Mouse (Mus musculus) embryonic fibroblast, embryonic 13.5 days (primary cell): Measurements from ENCODE around the gene Nectin1. TPM values are rescaled to one million over a fixed set of nuclear protein-coding genes. Genes with fewer than 3 reads are reported as not detected.

Experiments
- H3K27ac ChIP-seq: 2 replicates; pipeline ENCODE4 v1.5.1; 2012; ENCODE audit warnings: low read length, control low read depth, inconsistent platforms; ENCODE audit not compliant: insufficient read depth
- H3K4me1 ChIP-seq: 2 replicates; pipeline ENCODE4 v1.6.1; 2011; ENCODE audit warnings: low read length; ENCODE audit not compliant: control insufficient read depth, insufficient read depth
- H3K4me3 ChIP-seq: 2 replicates; pipeline ENCODE4 v1.5.1; 2011; ENCODE audit warnings: mild to moderate bottlenecking, control low read depth, low read length; ENCODE audit not compliant: insufficient read depth
- CTCF ChIP-seq: IDR thresholded peaks from 2 replicates; pipeline ENCODE4 v1.5.1; 2011; ENCODE audit warnings: mild to moderate bottlenecking, control low read depth, low read length, moderate library complexity, borderline replicate concordance; ENCODE audit not compliant: insufficient read depth
- POLR2A ChIP-seq: IDR thresholded peaks from 2 replicates; pipeline ENCODE4 v1.6.1; 2011; ENCODE audit warnings: low read depth, mild to moderate bottlenecking, control low read depth, low read length, moderate library complexity
- polyA plus RNA-seq: library from polyadenylated mRNA; stranded (reverse); fragments of >200 nt; gene quantifications from 2 replicates; pipeline ENCODE4 v1.2.4, GENCODE M21; 2011; ENCODE audit warnings: low read depth; ENCODE audit not compliant: missing spikeins, insufficient read length

Nectin1 gene
- 13.2 and 25.8 TPM in 2 replicates for polyA plus RNA-seq

DNA sequence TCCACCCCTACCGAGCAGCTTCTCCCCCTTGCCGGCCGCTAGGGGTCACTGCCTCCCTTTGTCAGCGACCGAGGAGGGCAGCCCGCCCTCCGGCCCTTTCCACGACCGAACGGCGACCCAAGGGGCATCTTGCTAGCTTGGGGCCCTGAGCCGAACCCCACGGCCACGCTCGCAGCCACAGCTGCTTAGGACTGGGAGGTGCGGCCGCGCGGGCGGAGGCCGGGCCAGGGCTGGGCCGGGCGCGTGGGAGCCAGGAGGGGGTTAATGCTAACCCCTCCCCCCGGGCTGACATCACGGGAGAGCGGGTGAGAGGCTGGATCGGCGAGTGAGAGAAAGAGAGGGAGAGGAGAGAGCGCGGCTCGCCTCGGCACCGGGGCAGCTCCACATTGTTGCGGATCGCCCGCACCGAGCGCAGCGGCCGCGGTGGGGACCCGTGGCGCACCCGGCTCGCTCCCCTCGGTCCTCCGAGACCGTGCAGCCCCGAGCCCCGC, at the start of gene Nectin1:
Gene Nectin1, plus strand, starts transcription at position 338 of the 491 bp plus-strand sequence.
- TF ChIP-seq CTCF (peak; percentile 44; the same call in 1 of the 2 replicates), POLR2A (peak; percentile 97)
- H3K4me3 ChIP-seq, result peak within 1 kb of the TSS; percentile 64
- H3K4me1 ChIP-seq, result no peaks in the 10 kb centered on the region

DNA sequence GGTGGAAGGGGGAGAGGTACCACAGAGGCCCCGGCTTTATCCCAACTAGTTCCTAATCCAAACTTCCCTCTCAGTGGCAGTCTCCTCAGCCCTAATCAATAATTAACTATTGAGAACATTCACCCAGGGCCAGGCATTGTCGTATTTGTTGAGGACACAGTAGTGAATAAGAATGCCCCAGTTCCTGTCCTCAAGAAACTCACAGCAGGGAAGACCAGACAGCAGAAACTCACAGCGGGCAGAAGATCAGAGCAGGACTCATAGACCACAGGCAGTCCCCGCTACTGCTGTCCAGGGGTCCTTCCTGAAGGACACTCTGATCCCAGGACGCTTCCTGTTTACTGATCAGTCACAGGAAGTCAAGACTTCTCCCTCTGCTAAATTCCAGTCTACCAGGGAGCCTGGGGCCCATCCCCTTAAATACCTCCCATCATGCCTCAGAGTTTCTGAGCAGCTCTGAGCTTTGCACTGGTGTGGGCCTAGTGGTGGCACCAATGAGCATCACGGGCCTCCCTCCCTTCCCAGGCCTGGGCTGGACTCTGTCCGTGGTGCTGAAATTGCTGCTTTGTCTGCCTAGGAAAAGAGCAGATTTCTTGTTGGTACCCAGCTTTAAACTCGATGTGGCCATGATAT, 45.6 kb upstream of the Nectin1 start:
- no peak overlapping the region for H3K4me3 ChIP-seq

More for the DNA sequence above, at the start of gene Nectin1:
- peak within 1 kb of the TSS; percentile 74 for H3K27ac ChIP-seq

DNA sequence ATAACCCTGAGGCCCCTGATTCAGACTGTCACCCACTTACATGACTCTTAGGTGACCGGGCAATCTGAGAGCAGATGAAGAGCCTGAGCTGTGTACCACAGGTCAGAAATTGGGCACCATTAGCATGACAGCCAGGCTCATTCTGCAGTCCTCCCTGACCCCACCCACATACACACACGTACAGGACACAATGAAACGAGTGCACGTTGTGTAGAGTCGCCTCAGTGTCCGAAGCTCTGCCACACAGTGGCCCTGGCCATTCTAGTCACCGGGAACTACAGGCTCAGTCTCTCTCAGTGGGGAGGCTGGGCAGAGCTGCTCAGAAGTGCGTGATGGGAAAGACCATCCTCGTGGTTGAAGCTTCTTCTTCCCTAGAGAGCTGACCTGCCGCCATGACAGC, 44.9 kb upstream of the Nectin1 start:
- H3K4me3 ChIP-seq, result no peak overlapping the region
- no peaks in the 10 kb centered on the region for H3K4me1 ChIP-seq
- TF ChIP-seq CTCF, result no peak
- TF ChIP-seq POLR2A, result no peak
- H3K27ac ChIP-seq, result no peak overlapping the region

More for the DNA sequence above, 45.6 kb upstream of the Nectin1 start:
- Histone ChIP-seq H3K27ac (no peak overlapping the region), H3K4me1 (no peaks in the 10 kb centered on the region)
- TF ChIP-seq POLR2A (no peak), CTCF (peak; percentile 26; the same call in 1 of the 2 replicates)

DNA sequence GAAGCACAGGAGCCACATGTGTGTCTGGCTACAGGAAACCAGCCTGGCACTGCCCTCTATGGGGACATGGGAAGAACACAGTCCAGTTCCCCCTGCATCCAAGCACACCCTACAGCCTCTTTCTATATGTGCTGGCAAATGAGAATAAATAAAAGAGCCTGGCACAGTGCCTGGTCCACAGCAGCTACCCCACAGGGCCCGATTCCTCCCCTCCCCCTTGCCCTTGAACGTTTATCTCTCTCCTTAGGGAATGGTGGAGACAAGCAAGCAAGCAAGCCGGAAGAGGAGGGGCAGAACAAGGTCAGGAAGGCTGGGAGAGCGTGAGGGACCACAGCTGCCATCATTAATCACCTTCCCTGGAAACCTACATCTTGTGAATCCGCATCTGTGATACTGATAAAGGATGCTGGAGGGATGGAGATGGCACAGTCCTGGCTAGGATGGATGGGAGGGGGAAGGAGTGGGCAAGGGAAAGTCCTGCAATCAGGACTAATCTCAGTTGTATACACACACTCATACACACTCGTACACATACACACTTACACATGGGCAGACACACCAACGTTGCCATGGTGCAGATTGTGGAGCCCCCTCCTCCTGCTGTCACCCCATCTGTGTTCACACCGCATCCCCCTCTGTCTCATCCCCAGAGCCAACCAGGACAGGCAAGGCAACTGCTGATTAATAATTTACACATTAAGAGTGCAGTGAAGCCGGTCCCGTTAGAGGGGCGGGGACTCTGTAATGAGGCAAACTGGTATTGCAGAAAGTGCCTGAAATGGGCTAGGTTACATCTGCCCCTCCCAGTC, 44.2 kb upstream of the Nectin1 start:
- Histone ChIP-seq H3K4me3 (no peak overlapping the region), H3K4me1 (no peaks in the 10 kb centered on the region), H3K27ac (no peak overlapping the region)
- no peak for TF ChIP-seq POLR2A
- TF ChIP-seq CTCF, result no peak

DNA sequence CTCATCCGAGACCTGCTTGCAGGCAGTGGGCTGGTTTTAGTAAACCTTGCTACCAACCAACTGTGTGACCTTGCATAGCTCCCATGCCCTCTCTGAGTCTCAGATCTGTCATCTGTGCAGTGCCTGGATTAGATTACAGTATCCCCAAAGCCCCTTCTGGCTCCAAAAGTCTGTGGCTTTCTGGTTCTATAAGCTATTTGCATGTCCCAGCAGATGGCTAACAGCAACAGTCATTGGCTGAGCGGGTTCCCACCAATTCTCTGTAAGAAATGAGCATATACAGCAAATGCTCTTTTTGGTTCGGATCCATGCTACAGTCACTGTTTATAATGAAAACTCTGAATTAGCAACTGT, 43.6 kb upstream of the Nectin1 start:
- H3K4me3 ChIP-seq, result no peak overlapping the region
- no peaks in the 10 kb centered on the region for H3K4me1 ChIP-seq
- no peak overlapping the region for H3K27ac ChIP-seq
- TF ChIP-seq POLR2A (no peak), CTCF (no peak)

DNA sequence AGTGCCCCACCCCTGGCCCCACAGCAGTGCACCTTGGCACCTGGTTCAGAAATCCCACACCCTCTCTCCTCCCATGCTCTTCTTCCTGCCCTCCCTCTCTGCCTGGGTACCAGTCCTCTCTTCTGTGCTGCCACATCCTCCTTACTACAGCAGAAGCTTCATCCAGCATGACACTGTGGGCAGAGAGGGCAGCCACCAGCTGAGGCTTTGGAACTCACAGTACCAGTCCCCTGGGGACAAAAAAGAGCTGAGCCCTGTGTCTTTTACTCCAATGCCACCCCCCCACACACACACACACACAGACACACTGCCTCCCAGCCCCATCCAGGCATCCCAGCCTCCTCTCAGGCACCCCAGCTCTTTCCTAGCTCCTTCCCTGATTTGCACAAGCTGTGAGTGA, 42.0 kb upstream of the Nectin1 start:
- Histone ChIP-seq H3K27ac (no peak overlapping the region), H3K4me3 (no peak overlapping the region), H3K4me1 (no peaks in the 10 kb centered on the region)
- TF ChIP-seq CTCF (no peak), POLR2A (no peak)

DNA sequence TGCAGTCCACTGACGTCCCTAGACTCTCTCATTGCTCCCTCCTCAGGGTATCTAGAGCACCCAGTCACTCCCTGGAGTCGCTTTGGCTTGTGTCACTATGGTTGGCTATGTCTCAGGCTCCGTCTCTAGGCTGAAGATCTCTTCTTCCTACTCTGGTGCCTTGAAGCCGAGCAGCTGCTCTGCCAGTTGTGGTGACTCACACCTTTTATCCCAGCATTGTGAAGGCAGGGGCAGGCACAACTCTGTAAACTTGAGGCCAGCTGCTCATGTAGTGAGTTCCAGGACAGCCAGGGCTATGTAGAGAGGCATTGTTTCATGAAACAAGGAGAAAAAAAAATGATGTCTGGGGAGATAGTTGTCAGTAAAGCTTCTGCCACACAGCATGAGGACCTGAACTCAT, 36.2 kb upstream of the Nectin1 start:
- TF ChIP-seq CTCF, result no peak
- no peak for TF ChIP-seq POLR2A
- no peak overlapping the region for H3K4me3 ChIP-seq
- H3K4me1 ChIP-seq, result no peaks in the 10 kb centered on the region
- no peak overlapping the region for H3K27ac ChIP-seq

DNA sequence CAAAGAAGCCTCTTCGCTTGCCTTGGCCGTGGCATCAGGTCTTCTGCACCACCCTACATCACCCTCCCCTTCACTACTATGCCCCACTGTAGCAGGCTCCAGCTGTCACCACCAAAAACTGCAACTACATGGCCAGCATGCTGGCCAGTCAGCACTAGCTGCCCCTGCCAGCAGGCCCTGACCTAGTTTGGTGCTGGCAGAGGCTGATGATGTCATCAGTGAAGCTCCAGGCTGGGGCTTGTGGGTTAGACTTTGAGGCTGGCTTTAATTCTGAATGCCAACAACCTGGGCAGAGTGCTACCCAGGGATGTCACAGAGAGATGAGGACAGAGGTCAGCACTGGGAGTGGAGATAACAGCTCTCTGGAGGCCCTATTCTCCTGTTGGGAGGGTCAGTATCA, 35.1 kb upstream of the Nectin1 start:
- Histone ChIP-seq H3K27ac (no peak overlapping the region), H3K4me3 (no peak overlapping the region), H3K4me1 (no peaks in the 10 kb centered on the region)
- TF ChIP-seq CTCF (no peak), POLR2A (no peak)

DNA sequence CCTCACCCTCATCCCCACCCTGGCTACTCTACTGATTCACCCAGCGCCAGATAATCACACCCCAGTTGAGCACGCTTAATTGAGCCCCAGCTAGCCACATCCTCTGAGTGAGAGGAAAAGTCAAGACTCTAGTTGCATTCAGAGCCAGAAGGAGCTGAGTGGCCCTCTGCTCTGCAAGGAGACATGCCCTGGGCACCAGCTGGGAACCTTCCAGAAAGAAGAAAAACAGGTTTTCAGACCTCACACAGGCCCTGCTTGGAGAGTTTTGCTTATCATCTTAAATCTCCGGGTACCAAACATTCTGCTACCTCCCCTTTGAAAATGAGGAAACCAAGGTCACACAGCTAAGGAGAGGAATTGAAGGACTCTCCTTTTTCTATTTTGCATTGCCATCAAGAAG, 30.4 kb upstream of the Nectin1 start:
- no peaks in the 10 kb centered on the region for H3K4me1 ChIP-seq
- TF ChIP-seq CTCF (no peak), POLR2A (no peak)

DNA sequence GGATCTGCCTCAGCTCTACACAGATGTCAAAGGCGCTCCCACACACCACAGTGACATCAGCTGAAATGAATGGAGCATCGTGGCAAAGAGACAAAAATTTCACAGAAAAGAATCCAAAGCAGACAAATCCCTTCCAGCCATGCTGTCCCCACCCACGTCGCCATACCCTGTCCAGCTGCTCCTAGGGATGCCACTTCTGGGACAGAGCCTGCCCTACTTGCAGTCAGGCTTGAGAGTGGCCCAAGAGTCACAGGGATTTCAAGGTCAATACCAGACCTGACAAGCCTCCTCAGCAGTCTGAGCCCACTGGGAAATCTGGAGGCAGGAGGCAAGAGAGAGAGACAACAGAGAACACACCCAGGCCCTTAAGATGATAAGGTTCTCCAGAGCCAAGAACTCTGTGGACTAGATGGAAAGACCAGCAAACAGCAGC, 24.4 kb upstream of the Nectin1 start:
- Histone ChIP-seq H3K4me1 (no peaks in the 10 kb centered on the region), H3K4me3 (no peak overlapping the region), H3K27ac (no peak overlapping the region)
- TF ChIP-seq CTCF (no peak), POLR2A (no peak)

More for the DNA sequence above, 30.4 kb upstream of the Nectin1 start:
- no peak overlapping the region for H3K4me3 ChIP-seq
- no peak overlapping the region for H3K27ac ChIP-seq
